Mouse (Mus musculus): ENCODE results near the gene Barhl2. TPM values are rescaled to one million over a fixed set of nuclear protein-coding genes. Genes with fewer than 3 reads are reported as not detected.

Gene Barhl2
- polyA plus RNA-seq, 1 experiment from 2014 or later = not detected

Other genes with a start within 250 kb of the Barhl2 start
- not detected in 2 replicates for gene Gm17304, start 150.9 kb upstream of the Barhl2 start, polyA plus RNA-seq (2014; fragmentation: Nextera tagmentation; extraction: Ambion mirVana)
- gene Zfp644, start 239.1 kb upstream of the Barhl2 start, polyA plus RNA-seq (2014; fragmentation: Nextera tagmentation; extraction: Ambion mirVana) = 82.8 and 85.2 TPM in 2 replicates